In the genomic region with DNA sequence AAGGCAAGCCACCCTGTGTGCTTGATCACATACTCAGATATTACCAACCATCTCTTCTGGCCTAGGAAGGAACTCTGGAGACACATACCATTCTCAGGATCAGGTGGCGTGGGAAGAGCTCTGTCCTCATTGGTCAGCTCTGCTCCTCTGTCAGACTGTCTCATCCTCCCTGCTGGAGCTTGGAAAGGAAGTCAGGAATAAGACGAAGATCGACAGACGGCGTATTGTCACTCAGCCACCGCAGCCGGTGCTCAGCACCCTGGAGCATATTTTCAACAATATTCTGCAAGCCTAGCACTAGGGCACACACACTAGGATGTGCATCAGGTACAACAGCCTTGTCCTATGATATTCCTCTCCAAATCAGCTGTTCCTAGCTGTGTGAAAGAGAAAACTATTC, we compare ENCODE assay signal across 28 mouse cellular contexts. TPM values are rescaled to one million over a fixed set of nuclear protein-coding genes. Genes with fewer than 3 reads are reported as not detected.
DNase-seq lines count a peak whose midpoint lies in the region; ATAC-seq and TF ChIP-seq lines count a peak whose summit lies in the region.
"Had no signal": no experiment of that assay in that cellular context is flagged by ENCODE, and none has a peak within 500 bp of the region (broad histone marks: within the 10 kb centered on the region; RNA-seq: fewer than 3 reads in every experiment).

No protein-coding gene starts in this region.

- WGBS in intestine, postnatal 0 days, result 83% methylated on average over 7 of the region's 7 CpGs

- H3K36me3 ChIP-seq in intestine, postnatal 0 days (ENCODE audit: control insufficient read depth, insufficient read depth), result peaks cover 11% of the 10 kb centered on the region; the same call in 1 of the 2 replicates
- H3K36me3 ChIP-seq: midbrain, embryonic 15.5 days had no signal

- no peak overlapping the region for H3K27ac ChIP-seq in intestine, postnatal 0 days (ENCODE audit: low read depth, low read length)
- H3K27ac ChIP-seq: embryonic facial prominence, embryonic 12.5 days; hindbrain, embryonic 15.5 days; layer of hippocampus, adult 2 months; liver, embryonic 14.5 days; midbrain, embryonic 10.5 days; midbrain, embryonic 15.5 days; neural tube, embryonic 15.5 days had no signal

- no peaks in the 10 kb centered on the region for H3K9me3 ChIP-seq in intestine, postnatal 0 days (ENCODE audit: control insufficient read depth)
- H3K9me3 ChIP-seq: embryonic facial prominence, embryonic 12.5 days; heart, embryonic 12.5 days; hindbrain, embryonic 15.5 days; midbrain, embryonic 10.5 days; midbrain, embryonic 15.5 days; neural tube, embryonic 15.5 days had no signal

- ATAC-seq in cerebellum, adult (ENCODE audit: insufficient number of reproducible peaks, low FRiP score, low TSS enrichment), result peak; percentile 37; the same call in 1 of the 2 replicates
- ATAC-seq in intestine, postnatal 0 days, result no peak
- ATAC-seq: activated CD4-positive, CD25-positive, alpha-beta regulatory T cell, adult 4 months; forebrain, embryonic 14.5 days; midbrain, embryonic 15.5 days had no signal

- H3K4me3 ChIP-seq in intestine, postnatal 0 days (ENCODE audit: low read depth, low read length), result no peak overlapping the region
- H3K4me3 ChIP-seq: embryonic facial prominence, embryonic 12.5 days; heart, embryonic 12.5 days; hindbrain, embryonic 15.5 days; layer of hippocampus, adult 2 months; midbrain, embryonic 10.5 days; midbrain, embryonic 15.5 days; neural tube, embryonic 15.5 days had no signal

- TF ChIP-seq CTCF in intestine, postnatal 0 days (IDR thresholded peaks at IDR 0.05; ENCODE audit: low read depth), result no peak

- H3K27me3 ChIP-seq in intestine, postnatal 0 days (replicated peaks; ENCODE audit: control insufficient read depth, insufficient read depth, low read length), result no peaks in the 10 kb centered on the region
- H3K27me3 ChIP-seq: CH12.LX; embryonic facial prominence, embryonic 12.5 days; heart, embryonic 12.5 days; hindbrain, embryonic 15.5 days; midbrain, embryonic 15.5 days; neural tube, embryonic 15.5 days had no signal

- no peak overlapping the region for H3K9ac ChIP-seq in intestine, postnatal 0 days (ENCODE audit: low read depth, low read length)
- H3K9ac ChIP-seq: embryonic facial prominence, embryonic 12.5 days; heart, embryonic 12.5 days; hindbrain, embryonic 15.5 days; liver, embryonic 14.5 days; lung, embryonic 14.5 days; midbrain, embryonic 15.5 days; neural tube, embryonic 15.5 days had no signal

- no peak for DNase-seq in cerebellum, adult 11 months
- peak; percentile 45 for DNase-seq in brain, adult 2 months (ENCODE audit: low read depth, low spot score)
- peak; percentile 43 for DNase-seq in cerebellum, adult 9-10 months
- DNase-seq in cerebellum, postnatal 36 days, result peak; percentile 18 to 30
- DNase-seq in lung, postnatal 4 days, result no peak
- DNase-seq: gastrocnemius, postnatal 14 days; heart, adult 18-20 months; layer of hippocampus, postnatal 36 days; left cerebral cortex, postnatal 4 days; lung, embryonic 14.5 days; lung, postnatal 14 days; retina, postnatal 1 day; right cerebral cortex, postnatal 14 days; thymus, postnatal 14 days had no signal

- no peaks in the 10 kb centered on the region for H3K4me1 ChIP-seq in intestine, postnatal 0 days (replicated peaks; ENCODE audit: control insufficient read depth, insufficient read depth, low read length)
- H3K4me1 ChIP-seq: heart, embryonic 12.5 days; hindbrain, embryonic 15.5 days; neural tube, embryonic 15.5 days had no signal

- no peak overlapping the region for H3K4me2 ChIP-seq in intestine, postnatal 0 days (replicated peaks; ENCODE audit: low read depth)
- H3K4me2 ChIP-seq: embryonic facial prominence, embryonic 12.5 days; heart, embryonic 12.5 days; hindbrain, embryonic 15.5 days; lung, embryonic 14.5 days; midbrain, embryonic 15.5 days; neural tube, embryonic 15.5 days had no signal

RNA-seq across cellular contexts. Expression of a gene that starts 4.7 kb away (rescaled TPM):
- 0.21 and 0.29 TPM in 2 replicates for polyA plus RNA-seq in intestine, postnatal 0 days (2015; fragmentation: Nextera tagmentation; extraction: Ambion mirVana)
- polyA plus RNA-seq: heart, postnatal 0 days had no signal

RNA-seq across cellular contexts. Expression of a gene that starts 38.3 kb away (rescaled TPM):
- 10.7 and 12.5 TPM in 2 replicates for polyA plus RNA-seq in intestine, postnatal 0 days (2015; fragmentation: Nextera tagmentation; extraction: Ambion mirVana)

Comparison
In these comparisons a context has a peak if more than half of its experiments do, and no peak if none do; other contexts are left out.
1. DNase-seq: peak in brain, adult 2 months (single experiment), cerebellum, adult 9-10 months (single experiment) and cerebellum, postnatal 36 days (2 of 2); none in cerebellum, adult 11 months (single experiment) and lung, postnatal 4 days (0 of 2).